Mouse (Mus musculus) bone marrow macrophage, adult 2 months (primary cell): Measurements from ENCODE around the gene Cask.
"Not testable (repeated sequence)": the region's sequence is repeated elsewhere in the genome, so short reads cannot be mapped to it uniquely, and the experiment has no call there.

ENCODE experiments used
- CTCF ChIP-seq: IDR thresholded peaks from 2 replicates; pipeline ENCODE4 v1.5.1; 2012; ENCODE audit warnings: low read depth, mild to moderate bottlenecking, low read length, moderate library complexity
- POLR2A ChIP-seq: IDR thresholded peaks from 2 replicates; pipeline ENCODE4 v1.6.1; 2012; ENCODE audit warnings: mild to moderate bottlenecking, low read depth, low read length, borderline replicate concordance

DNA sequence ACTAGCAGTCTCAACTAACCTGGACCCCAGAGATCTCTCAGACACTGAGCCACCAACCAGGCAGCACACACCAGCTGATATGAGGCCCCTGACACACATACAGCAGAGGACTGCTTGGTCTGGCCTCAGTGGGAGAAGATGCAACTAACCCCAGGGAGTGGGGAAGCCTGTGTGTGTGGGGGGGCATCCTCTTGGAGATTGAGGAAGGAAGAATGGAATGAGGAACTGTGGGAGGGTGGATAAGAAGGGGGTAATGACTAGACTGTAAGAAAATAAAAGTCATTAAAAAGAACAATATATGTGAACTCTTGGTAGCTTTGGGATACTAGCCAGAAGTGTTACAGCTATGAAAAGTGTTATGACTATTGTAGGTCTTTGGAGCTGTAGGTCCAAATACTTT lies 120.4 kb downstream of the Cask start:
- TF ChIP-seq CTCF, POLR2A: not testable (repeated sequence)
